Mouse (Mus musculus) embryonic fibroblast, embryonic 13.5 days (primary cell): ENCODE measurements around the gene Pde4c.

Experiments
- CTCF ChIP-seq: IDR thresholded peaks from 2 replicates; pipeline ENCODE4 v1.5.1; 2011; ENCODE audit warnings: mild to moderate bottlenecking, control low read depth, low read length, moderate library complexity, borderline replicate concordance; ENCODE audit not compliant: insufficient read depth
- POLR2A ChIP-seq: IDR thresholded peaks from 2 replicates; pipeline ENCODE4 v1.6.1; 2011; ENCODE audit warnings: low read depth, mild to moderate bottlenecking, control low read depth, low read length, moderate library complexity

DNA sequence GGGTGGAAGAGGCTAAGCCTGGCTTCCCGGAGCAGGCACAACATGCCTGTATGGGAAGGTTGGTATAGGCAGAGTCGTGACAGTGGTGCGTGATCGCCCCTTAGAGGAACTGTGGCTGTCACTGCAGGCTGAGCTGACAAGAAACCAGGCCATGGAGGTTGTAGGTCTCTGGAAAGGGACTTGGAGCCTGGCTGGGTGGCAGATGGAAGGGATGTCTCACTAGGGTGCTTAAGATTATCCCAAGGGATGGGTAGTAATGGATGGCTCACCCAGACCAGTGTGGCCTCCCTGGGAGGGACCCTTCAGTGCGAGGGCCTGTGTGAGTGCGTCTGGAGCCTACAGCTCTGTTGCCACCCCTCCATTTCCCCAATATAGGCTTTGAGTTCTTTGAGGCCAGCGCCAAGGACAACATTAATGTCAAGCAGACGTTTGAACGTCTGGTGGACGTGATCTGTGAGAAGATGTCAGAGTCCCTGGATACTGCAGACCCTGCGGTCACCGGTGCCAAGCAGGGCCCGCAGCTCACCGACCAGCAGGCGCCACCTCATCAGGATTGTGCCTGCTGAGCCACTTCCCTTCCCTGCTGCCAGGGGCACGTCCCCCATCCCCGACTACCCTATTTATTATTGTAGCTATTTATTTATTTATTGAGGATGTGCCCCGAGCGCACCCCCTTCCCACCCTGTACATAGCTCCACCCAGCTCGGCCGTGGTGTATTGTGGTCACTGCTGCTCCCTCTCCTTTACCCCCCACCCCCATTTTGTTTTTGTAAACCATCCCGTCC is 34.2 kb downstream of the Pde4c start:
- TF ChIP-seq CTCF (peak; percentile 67), POLR2A (no peak)
